Mouse (Mus musculus) C2C12 (cell line): ENCODE data around the gene Malsu1.

Experiments used
- CEBPB ChIP-seq: IDR thresholded peaks from one replicate; pipeline ENCODE4 v1.6.1; 2011; ENCODE audit warnings: low read depth, mild to moderate bottlenecking, control low read depth, moderate library complexity
- CTCF ChIP-seq: IDR thresholded peaks from one replicate; pipeline ENCODE4 v1.5.1; 2011; ENCODE audit not compliant: control insufficient read depth, insufficient read depth, insufficient read length
- FOSL1 ChIP-seq: IDR thresholded peaks from one replicate; pipeline ENCODE4 v1.8.0; 2011; ENCODE audit warnings: mild to moderate bottlenecking, low read length; ENCODE audit not compliant: poor library complexity, insufficient read depth, severe bottlenecking
- MAX ChIP-seq: IDR thresholded peaks from one replicate; pipeline ENCODE4 v1.6.1; 2011; ENCODE audit warnings: mild to moderate bottlenecking, control low read depth
- MYOD1 ChIP-seq: IDR thresholded peaks from one replicate; pipeline ENCODE4 v1.6.1; 2011; ENCODE audit warnings: low read depth; ENCODE audit not compliant: control insufficient read depth, insufficient read length
- MYOG ChIP-seq: IDR thresholded peaks from one replicate; pipeline ENCODE4 v1.6.1; 2011; ENCODE audit not compliant: control insufficient read depth, insufficient read length; ENCODE audit errors: extremely low read depth
- USF1 ChIP-seq: IDR thresholded peaks from one replicate; pipeline ENCODE4 v1.6.1; 2011; ENCODE audit warnings: low read depth, mild to moderate bottlenecking, control low read depth, moderate library complexity

GRCm38 (mm10) chr6:49028019-49028418 is 45.6 kb upstream of the Malsu1 start:
- TF ChIP-seq MYOD1: no peak
- no peak for TF ChIP-seq CTCF
- no peak for TF ChIP-seq MYOG
- TF ChIP-seq MAX: no peak
- no peak for TF ChIP-seq USF1
- TF ChIP-seq FOSL1: no peak
- TF ChIP-seq CEBPB: no peak
